Mouse (Mus musculus) heart, embryonic 15.5 days (tissue): ENCODE data around the gene Nmt1. TPM values are rescaled to one million over a fixed set of nuclear protein-coding genes. Genes with fewer than 3 reads are reported as not detected.

ENCODE experiments used
- ATAC-seq: fragments of 200-750 bp; cut with Nextera tagmentation; replicated peaks from 2 replicates; pipeline ENCODE4 v1.8.0; 2017; ENCODE audit warnings: low read depth, moderate TSS enrichment; ENCODE audit not compliant: insufficient number of reproducible peaks, insufficient read depth, low FRiP score
- H3K27ac ChIP-seq: fragments of 300-500 bp; sonication (generic); 2 replicates; pipeline ENCODE4 v1.5.1; 2015; ENCODE audit warnings: mild to moderate bottlenecking, inconsistent platforms
- H3K27me3 ChIP-seq: fragments of 300-500 bp; sonication (generic); 2 replicates; pipeline ENCODE4 v1.6.1; 2015; ENCODE audit warnings: inconsistent platforms
- H3K36me3 ChIP-seq: fragments of 300-500 bp; sonication (generic); 2 replicates; pipeline ENCODE4 v1.6.1; 2015; ENCODE audit warnings: mild to moderate bottlenecking, inconsistent platforms
- H3K4me1 ChIP-seq: fragments of 300-500 bp; sonication (generic); replicated peaks from 2 replicates; pipeline ENCODE4 v1.6.1; 2015; ENCODE audit warnings: inconsistent platforms
- H3K4me2 ChIP-seq: fragments of 300-500 bp; sonication (generic); 2 replicates; pipeline ENCODE4 v1.6.1; 2015; ENCODE audit warnings: inconsistent platforms, mild to moderate bottlenecking, moderate library complexity
- H3K4me3 ChIP-seq: fragments of 300-500 bp; sonication (generic); 2 replicates; pipeline ENCODE4 v1.5.1; 2015; ENCODE audit warnings: mild to moderate bottlenecking, inconsistent platforms
- H3K9ac ChIP-seq: fragments of 300-500 bp; sonication (generic); 2 replicates; pipeline ENCODE4 v1.6.1; 2015; ENCODE audit warnings: mild to moderate bottlenecking, inconsistent platforms
- H3K9me3 ChIP-seq: fragments of 300-500 bp; sonication (generic); replicated peaks from 2 replicates; pipeline ENCODE4 v1.6.1; 2016; ENCODE audit warnings: inconsistent platforms
- WGBS: fragments of 180-500 bp; shearing (Covaris S2); methylation state at CpG from one replicate; pipeline ENCODE4 v1.1.7; 2015; ENCODE audit warnings: mixed read lengths; 5-methylcytosine and 5-hydroxymethylcytosine counted together
- polyA plus RNA-seq: library from polyadenylated mRNA; unstranded; fragments of >200 nt; fragmentation: Nextera tagmentation; extraction: Ambion mirVana; gene quantifications from 2 replicates; pipeline ENCODE4 v1.2.1, GENCODE M21; 2015

Gene Nmt1
- polyA plus RNA-seq, 1 experiment from 2014 or later, result 47.8 TPM

- H3K36me3 ChIP-seq, result no peaks in the 10 kb centered on the region
- H3K9me3 ChIP-seq, result no peaks in the 10 kb centered on the region
- peaks cover 51% of the 10 kb centered on the region for H3K4me1 ChIP-seq
- H3K4me2 ChIP-seq, result no peak overlapping the region
- no peak for ATAC-seq
- WGBS, result 64% methylated on average over 7 of the region's 7 CpGs
- H3K27me3 ChIP-seq, result no peaks in the 10 kb centered on the region
- H3K9ac ChIP-seq, result no peak overlapping the region
- no peak overlapping the region for H3K4me3 ChIP-seq
- peak overlapping the region; percentile 12; the same call in 1 of the 2 replicates for H3K27ac ChIP-seq
Observed at GRCm38 (mm10) chr11:103093306-103093705, 65.3 kb downstream of the Nmt1 start.

GRCm38 (mm10) chr11:103093862-103094833 is 66.2 kb downstream of the Nmt1 start:
- H3K4me1 ChIP-seq, result peaks cover 59% of the 10 kb centered on the region
- no peak overlapping the region for H3K4me3 ChIP-seq
- 64% methylated on average over 20 of the region's 20 CpGs for WGBS
- no peak overlapping the region for H3K9ac ChIP-seq
- H3K36me3 ChIP-seq, result no peaks in the 10 kb centered on the region
- H3K9me3 ChIP-seq, result no peaks in the 10 kb centered on the region
- H3K4me2 ChIP-seq, result no peak overlapping the region
- peak; percentile 36; the same call in 1 of the 2 replicates for ATAC-seq
- H3K27me3 ChIP-seq, result no peaks in the 10 kb centered on the region
- H3K27ac ChIP-seq, result peak overlapping the region; percentile 23

GRCm38 (mm10) chr11:103095107-103095670 is 67.2 kb downstream of the Nmt1 start:
- Histone ChIP-seq H3K27me3 (no peaks in the 10 kb centered on the region), H3K4me1 (peaks cover 69% of the 10 kb centered on the region), H3K4me2 (no peak overlapping the region), H3K4me3 (no peak overlapping the region), H3K27ac (peak overlapping the region; percentile 23), H3K9ac (no peak overlapping the region), H3K9me3 (no peaks in the 10 kb centered on the region), H3K36me3 (no peaks in the 10 kb centered on the region)
- no peak for ATAC-seq
- WGBS, result 75% methylated on average over 9 of the region's 9 CpGs

GRCm38 (mm10) chr11:103095801-103096200 is 67.8 kb downstream of the Nmt1 start:
- Histone ChIP-seq H3K9me3 (no peaks in the 10 kb centered on the region), H3K36me3 (no peaks in the 10 kb centered on the region), H3K4me1 (peaks cover 75% of the 10 kb centered on the region), H3K9ac (no peak overlapping the region), H3K4me2 (no peak overlapping the region), H3K27ac (peak overlapping the region; percentile 97), H3K4me3 (no peak overlapping the region), H3K27me3 (no peaks in the 10 kb centered on the region)
- WGBS, result 55% methylated on average over 6 of the region's 6 CpGs
- ATAC-seq, result no peak

GRCm38 (mm10) chr11:103096979-103097894 is 69.2 kb downstream of the Nmt1 start:
- H3K27ac ChIP-seq, result peak overlapping the region; percentile 97
- H3K9me3 ChIP-seq, result no peaks in the 10 kb centered on the region
- peak overlapping the region; percentile 42 for H3K9ac ChIP-seq
- H3K36me3 ChIP-seq, result no peaks in the 10 kb centered on the region
- peak; percentile 66 for ATAC-seq
- H3K4me1 ChIP-seq, result peaks cover 85% of the 10 kb centered on the region
- 9% methylated on average over 22 of the region's 22 CpGs for WGBS
- peak overlapping the region; percentile 34 for H3K4me3 ChIP-seq
- no peaks in the 10 kb centered on the region for H3K27me3 ChIP-seq
- peak overlapping the region; percentile 63 for H3K4me2 ChIP-seq

- Histone ChIP-seq H3K36me3 (no peaks in the 10 kb centered on the region), H3K4me1 (peaks cover 91% of the 10 kb centered on the region), H3K27me3 (no peaks in the 10 kb centered on the region), H3K9me3 (no peaks in the 10 kb centered on the region), H3K4me3 (no peak overlapping the region), H3K4me2 (no peak overlapping the region), H3K9ac (no peak overlapping the region), H3K27ac (peak overlapping the region; percentile 97)
- no peak for ATAC-seq
- WGBS, result 47% methylated on average over 11 of the region's 11 CpGs
Observed at GRCm38 (mm10) chr11:103098531-103099190, 70.7 kb downstream of the Nmt1 start.

GRCm38 (mm10) chr11:103099352-103099940 is 71.5 kb downstream of the Nmt1 start:
- WGBS, result 69% methylated on average over 12 of the region's 12 CpGs

GRCm38 (mm10) chr11:103100361-103100760 is 72.4 kb downstream of the Nmt1 start:
- ATAC-seq, result no peak
- no peaks in the 10 kb centered on the region for H3K27me3 ChIP-seq
- no peak overlapping the region for H3K27ac ChIP-seq
- H3K9me3 ChIP-seq, result no peaks in the 10 kb centered on the region
- peaks cover 78% of the 10 kb centered on the region for H3K4me1 ChIP-seq
- H3K4me2 ChIP-seq, result peak overlapping the region; percentile 88
- H3K4me3 ChIP-seq, result peak overlapping the region; percentile 57
- WGBS, result 68% methylated on average over 8 of the region's 8 CpGs
- no peaks in the 10 kb centered on the region for H3K36me3 ChIP-seq
- no peak overlapping the region for H3K9ac ChIP-seq

More at GRCm38 (mm10) chr11:103099352-103099940, 71.5 kb downstream of the Nmt1 start:
- Histone ChIP-seq H3K9ac (0 out of 2 replicates have a peak overlapping the region, but pooled peaks have one; percentile 8), H3K27ac (peak overlapping the region; percentile 97), H3K4me2 (no peak overlapping the region), H3K9me3 (no peaks in the 10 kb centered on the region), H3K27me3 (no peaks in the 10 kb centered on the region), H3K4me3 (peak overlapping the region; percentile 5; the same call in 1 of the 2 replicates), H3K4me1 (peaks cover 87% of the 10 kb centered on the region), H3K36me3 (no peaks in the 10 kb centered on the region)
- ATAC-seq, result no peak

GRCm38 (mm10) chr11:103101481-103101865 is 73.5 kb downstream of the Nmt1 start, which contains the start of the genes Plcd3 and Acbd4:
Gene Plcd3, minus strand, starts transcription at chr11:103101658.
Gene Acbd4, plus strand, starts transcription at chr11:103101682.
- peak within 1 kb of the TSS; percentile 62 for H3K9ac ChIP-seq
- no peaks in the 10 kb centered on the region for H3K36me3 ChIP-seq
- WGBS, result under 1% methylated on average over 34 of the region's 34 CpGs
- peak within 1 kb of the TSS; percentile 40 for H3K27ac ChIP-seq
- H3K27me3 ChIP-seq, result no peaks in the 10 kb centered on the region
- no peaks in the 10 kb centered on the region for H3K9me3 ChIP-seq
- H3K4me3 ChIP-seq, result peak within 1 kb of the TSS; percentile 57
- H3K4me2 ChIP-seq, result peak within 1 kb of the TSS; percentile 88
- H3K4me1 ChIP-seq, result peaks cover 67% of the 10 kb centered on the region
- ATAC-seq, result peak; percentile 28; the same call in 1 of the 2 replicates

- Histone ChIP-seq H3K4me1 (peaks cover 62% of the 10 kb centered on the region), H3K36me3 (no peaks in the 10 kb centered on the region), H3K4me2 (peak overlapping the region; percentile 88), H3K27me3 (no peaks in the 10 kb centered on the region), H3K4me3 (peak overlapping the region; percentile 57), H3K9me3 (no peaks in the 10 kb centered on the region), H3K9ac (peak overlapping the region; percentile 62), H3K27ac (peak overlapping the region; percentile 40)
- ATAC-seq, result 0 out of 2 replicates have a peak, but pooled peaks have one; percentile 5
- 3% methylated on average over 30 of the region's 30 CpGs for WGBS
Observed at GRCm38 (mm10) chr11:103101866-103102501, 74.0 kb downstream of the Nmt1 start.
